ENCODE assay signal across 12 mouse cellular contexts in the genomic region with DNA sequence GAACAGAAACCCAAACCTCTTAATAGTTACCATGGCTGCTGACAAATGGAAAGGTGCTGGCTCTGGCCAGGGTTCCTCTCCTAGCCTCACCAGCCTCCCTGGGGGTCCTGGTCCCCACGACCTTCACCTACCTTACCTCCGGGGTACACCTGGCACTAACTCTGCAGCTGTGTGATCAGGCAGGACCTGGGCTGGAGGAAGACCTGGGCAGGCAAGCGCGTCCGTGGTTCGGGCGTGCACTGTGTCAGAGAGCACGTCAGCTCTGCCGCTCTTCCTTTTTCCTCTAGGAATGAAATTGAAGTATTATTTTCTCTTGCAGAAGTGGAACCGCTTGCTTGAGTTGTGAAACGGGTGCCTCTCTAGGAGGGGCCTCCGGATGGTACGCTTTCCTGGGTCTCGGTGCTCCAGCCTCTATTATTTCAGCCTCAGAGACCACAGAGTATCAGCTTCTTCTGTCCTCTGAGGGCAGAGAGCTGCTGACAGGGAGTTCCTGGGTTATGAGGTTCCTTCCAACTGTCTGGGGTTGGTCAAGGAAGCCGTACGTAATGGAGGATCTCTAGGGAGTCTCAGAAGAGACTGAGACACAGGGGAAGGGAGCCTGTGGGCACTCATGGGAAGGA. TPM values are rescaled to one million over a fixed set of nuclear protein-coding genes. Genes with fewer than 3 reads are reported as not detected.
DNase-seq lines count a peak whose midpoint lies in the region; ATAC-seq and TF ChIP-seq lines count a peak whose summit lies in the region.
"Had no signal": no experiment of that assay in that cellular context is flagged by ENCODE, and none has a peak within 500 bp of the region (broad histone marks: within the 10 kb centered on the region; RNA-seq: fewer than 3 reads in every experiment).

TSS of gene Tifab (minus strand) at position 470 of the 620 bp plus-strand sequence.

- H3K4me3 ChIP-seq in liver, embryonic 12.5 days = peak within 1 kb of the TSS; percentile 8; the same call in 1 of the 2 replicates
- H3K4me3 ChIP-seq in small intestine, adult 2 months (ENCODE audit: low read depth, low read length) = peak within 1 kb of the TSS; percentile 51
- H3K4me3 ChIP-seq: forebrain, embryonic 10.5 days had no signal

- no peak for TF ChIP-seq CTCF in small intestine, adult 2 months (IDR thresholded peaks at IDR 0.05; ENCODE audit: extremely low read depth, insufficient read length, insufficient replicate concordance, low read depth, low read length)

- ATAC-seq in liver, embryonic 12.5 days = no peak

- no peaks in the 10 kb centered on the region for H3K4me1 ChIP-seq in liver, embryonic 12.5 days
- no peaks in the 10 kb centered on the region for H3K4me1 ChIP-seq in small intestine, adult 2 months (ENCODE audit: control insufficient read depth, insufficient read depth, insufficient read length, low read length)

- no peak within 1 kb of the TSS for H3K4me2 ChIP-seq in liver, embryonic 12.5 days

- H3K27me3 ChIP-seq in liver, embryonic 12.5 days (replicated peaks) = no peaks in the 10 kb centered on the region
- H3K27me3 ChIP-seq in small intestine, adult 2 months (ENCODE audit: control insufficient read depth, insufficient read depth, low read length) = no peaks in the 10 kb centered on the region

- no peak within 1 kb of the TSS for H3K27ac ChIP-seq in liver, embryonic 12.5 days
- H3K27ac ChIP-seq in small intestine, adult 2 months (ENCODE audit: insufficient read depth, low read depth, low read length) = peak within 1 kb of the TSS; percentile 50
- H3K27ac ChIP-seq: forebrain, embryonic 10.5 days had no signal

- 70% methylated on average over 16 of the region's 16 CpGs for whole genome bisulfite sequencing in liver, embryonic 12.5 days (ENCODE audit: insufficient replicate concordance)
- 78% methylated on average over 16 of the region's 16 CpGs for WGBS in small intestine, adult 2 months

- peak; percentile 18 to 33 for DNase-seq in adrenal gland, adult (ENCODE audit: inconsistent age in 2 of 2, low spot score in 1 of 2)
- DNase-seq in adrenal gland, adult 18-20 months (ENCODE audit: low spot score in 2 of 2) = no peak
- DNase-seq in lung, postnatal 36 days = peak; percentile 56
- no peak for DNase-seq in lung, postnatal 25 days (ENCODE audit: low spot score)
- no peak for DNase-seq in frontal cortex, postnatal 25 days (ENCODE audit: low spot score in 2 of 2)
- DNase-seq in adrenal gland, postnatal 36 days = no peak
- DNase-seq: gastrocnemius, postnatal 25 days; kidney, adult 18-20 months had no signal

- no peaks in the 10 kb centered on the region for H3K9me3 ChIP-seq in liver, embryonic 12.5 days (replicated peaks)
- H3K9me3 ChIP-seq: forebrain, embryonic 10.5 days; G1E had no signal

- TF ChIP-seq POLR2A in small intestine, adult 2 months (IDR thresholded peaks at IDR 0.05; ENCODE audit: low read depth, low read length) = no peak

- H3K9ac ChIP-seq in liver, embryonic 12.5 days = no peak within 1 kb of the TSS

- no peaks in the 10 kb centered on the region for H3K36me3 ChIP-seq in liver, embryonic 12.5 days
- no peaks in the 10 kb centered on the region for H3K36me3 ChIP-seq in small intestine, adult 2 months (ENCODE audit: control insufficient read depth, insufficient read depth, low read length)
- H3K36me3 ChIP-seq: forebrain, embryonic 10.5 days; G1E had no signal

RNA-seq across cellular contexts. Expression of gene Tifab, which starts in this region (rescaled TPM):
- total RNA-seq in adrenal gland, adult 18-20 months (2021) = 1 to 10 TPM; 2.2 to 3.0 TPM
- polyA plus RNA-seq in liver, embryonic 12.5 days (2016; fragmentation: Nextera tagmentation; extraction: Ambion mirVana) = 4.7 and 5.0 TPM in 2 replicates
- polyA plus RNA-seq in small intestine, adult 2 months (2012; rRNA removed) = 4.6 and 8.2 TPM in 2 replicates
- 1 to 10 TPM; 1.4 to 1.7 TPM for total RNA-seq in adrenal gland, postnatal 36 days (2021)
- polyA plus RNA-seq: G1E had no signal

Comparison
In these comparisons a context has a peak if more than half of its experiments do, and no peak if none do; other contexts are left out.
1. DNase-seq: peak in adrenal gland, adult (2 of 2) and lung, postnatal 36 days (single experiment); none in adrenal gland, adult 18-20 months (0 of 2), lung, postnatal 25 days (single experiment), frontal cortex, postnatal 25 days (0 of 2) and adrenal gland, postnatal 36 days (0 of 2).